Mouse (Mus musculus): ENCODE measurements around the gene Catsperg1. TPM values are rescaled to one million over a fixed set of nuclear protein-coding genes. Genes with fewer than 3 reads are reported as not detected.

Gene Catsperg1
- polyA plus RNA-seq (2014; fragmentation: Illumina TruSeq; extraction: RNeasy Lipid Tissue Mini Kit (QIAGEN cat#74804); ENCODE audit: low read depth, low replicate concordance): not detected

DNA sequence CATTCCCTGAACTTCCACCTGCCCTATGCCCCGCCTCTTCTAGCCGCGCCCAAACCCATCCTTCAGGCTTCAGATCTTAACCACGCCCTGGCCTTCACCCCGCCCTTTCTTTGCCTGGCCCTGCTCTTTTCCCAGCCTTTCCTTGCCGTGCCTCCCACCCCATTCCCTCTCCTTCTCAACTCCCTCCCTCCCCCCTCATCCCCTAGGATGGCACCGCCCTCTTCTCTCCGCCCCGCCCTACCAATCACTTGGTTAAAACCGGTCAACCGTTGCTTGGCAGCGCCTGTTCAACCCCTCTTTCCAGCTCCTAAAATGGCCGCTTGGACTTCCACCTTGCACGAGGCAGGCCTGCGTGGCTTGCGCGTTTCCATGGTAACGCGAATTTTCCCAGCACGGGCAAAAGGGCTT, at the start of gene Catsperg1:
TSS of gene Catsperg1 (minus strand) at position 361 of the 408 bp plus-strand sequence.

GRCm38 (mm10) chr7:29248261-29248841, 34.5 kb upstream of the Catsperg1 start, which contains the start of gene 2200002D01Rik:
2200002D01Rik (minus strand) TSS chr7:29248466.

DNA sequence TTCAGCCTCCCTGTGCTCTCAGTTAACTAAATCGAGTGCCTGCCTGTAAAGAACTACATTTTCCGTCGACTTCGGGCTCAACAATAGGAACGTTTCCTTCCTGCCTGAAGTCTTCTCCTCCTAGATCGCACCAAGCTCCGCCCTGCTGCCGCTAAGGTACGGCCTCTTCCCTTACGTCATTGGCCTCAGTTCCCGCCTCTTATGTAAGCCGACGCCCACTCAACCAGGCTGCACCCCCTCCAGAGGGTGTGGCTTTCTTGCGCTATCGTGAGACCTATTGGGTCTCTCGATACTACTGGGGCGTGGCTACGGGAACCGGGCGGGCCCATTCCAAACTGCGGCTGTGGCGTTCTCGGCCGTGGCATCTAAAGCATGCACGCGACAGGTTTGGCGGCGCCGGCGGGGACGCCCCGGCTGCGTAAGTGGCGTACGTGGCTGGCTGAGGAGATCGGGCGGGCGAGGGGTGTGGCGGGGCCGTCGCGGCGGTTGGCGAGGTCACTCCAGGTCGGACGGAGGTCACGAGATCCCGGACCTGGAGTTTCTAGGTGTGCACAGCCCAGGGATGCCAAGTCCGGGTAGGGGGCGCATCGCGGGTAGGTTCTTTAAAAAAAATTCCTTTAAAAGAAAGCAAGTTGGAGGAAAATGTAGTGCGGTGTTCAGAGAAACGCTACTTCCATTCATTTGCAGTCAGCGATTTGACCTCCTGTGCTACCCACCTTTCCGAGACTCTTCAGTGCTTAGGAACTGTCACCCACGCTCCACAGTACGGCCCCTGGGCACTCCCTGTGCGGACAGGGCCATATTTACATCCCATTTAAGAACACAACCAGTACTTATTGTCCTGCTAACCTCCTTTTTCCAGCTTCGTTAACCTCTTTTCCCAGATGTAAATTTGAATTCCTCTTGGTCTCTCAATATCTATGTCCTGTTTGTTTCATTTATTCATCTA, 24.5 kb upstream of the Catsperg1 start, which contains the start of gene Yif1b:
TSS of gene Yif1b (plus strand) at position 311 of the 949 bp plus-strand sequence.

GRCm38 (mm10) chr7:29232247-29233013, 18.6 kb upstream of the Catsperg1 start, which contains the start of gene Kcnk6:
Kcnk6 (minus strand) TSS chr7:29232515.

DNA sequence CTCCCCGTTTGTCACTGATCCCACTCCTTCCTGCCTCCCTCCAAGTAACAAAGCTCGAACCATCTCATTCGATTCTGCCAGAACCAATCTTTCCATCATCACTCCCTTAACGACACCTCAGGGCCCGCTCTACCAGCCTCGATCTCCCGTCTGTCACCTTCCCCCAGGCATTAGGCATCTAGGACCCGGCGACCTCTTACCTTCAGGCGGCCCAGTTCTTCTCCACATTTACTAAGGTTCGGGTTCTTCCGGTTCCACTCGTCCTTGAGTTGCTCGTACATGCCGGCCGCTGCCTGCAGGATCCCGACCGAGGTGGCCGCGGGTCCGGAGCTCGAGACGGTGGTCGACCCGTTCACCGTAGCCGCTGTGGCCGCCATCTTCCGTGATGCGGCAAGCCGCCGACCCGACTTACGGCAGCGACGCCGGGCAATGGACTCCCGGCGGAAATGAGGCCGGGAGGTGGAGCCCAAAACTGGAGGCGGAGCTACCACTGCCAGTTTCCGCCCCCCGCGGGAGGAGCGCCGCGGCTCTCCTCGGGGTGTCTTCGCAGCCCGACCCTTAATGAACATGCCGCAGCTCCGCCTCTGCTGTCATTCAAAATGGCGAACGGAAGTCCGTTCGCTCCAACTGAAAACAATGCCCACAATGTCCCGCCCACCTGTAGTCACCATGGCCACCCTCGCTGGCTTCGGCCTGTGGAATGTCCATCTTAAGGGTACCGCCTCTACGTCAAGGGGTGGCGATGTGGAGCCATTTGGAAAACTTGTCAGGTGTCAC, 33.6 kb downstream of the Catsperg1 start, which contains the start of gene Psmd8:
TSS of gene Psmd8 (minus strand) at position 625 of the 777 bp plus-strand sequence.

DNA sequence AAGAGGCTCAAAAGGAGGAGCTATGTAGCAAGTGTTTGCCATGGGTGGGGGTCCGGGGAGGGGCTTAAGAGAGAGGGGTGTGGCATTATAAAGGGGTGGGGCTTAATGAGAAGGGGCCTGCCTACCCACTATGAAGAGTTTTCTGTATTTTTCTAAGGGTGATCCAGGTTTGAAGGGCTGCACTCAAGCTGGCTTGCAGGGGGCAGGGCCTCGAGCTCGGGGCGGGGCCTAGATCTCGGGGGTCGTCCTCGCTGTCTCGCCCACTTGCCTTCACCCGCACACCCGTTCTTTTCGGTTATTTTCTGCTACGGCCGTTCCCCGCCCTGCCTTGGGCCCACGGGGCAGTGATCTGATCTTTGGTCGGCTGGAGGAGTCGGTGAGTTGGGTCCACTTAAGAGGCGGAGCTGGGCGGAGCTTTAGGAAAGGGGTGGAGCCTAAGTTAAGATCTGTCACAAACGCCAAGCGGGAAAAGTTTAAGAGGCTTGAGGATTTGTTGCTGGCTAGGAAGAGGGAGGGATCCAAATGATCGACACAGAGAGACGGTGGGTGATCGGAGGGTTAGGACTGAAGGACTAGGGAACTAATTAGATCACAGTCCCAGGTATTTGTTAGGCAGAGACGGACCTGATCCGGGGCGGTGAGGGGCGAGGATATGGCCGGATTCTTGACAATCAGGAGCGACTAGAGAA, 43.6 kb downstream of the Catsperg1 start, which contains the start of the genes Ggn and Spred3:
TSS of gene Ggn (plus strand) at position 145 of the 689 bp plus-strand sequence.
TSS of gene Spred3 (minus strand) at position 346 of the 689 bp plus-strand sequence.

GRCm38 (mm10) chr7:29155838-29156782, 57.7 kb downstream of the Catsperg1 start, which contains the start of gene Fam98c:
Fam98c (minus strand) TSS chr7:29156234.

DNA sequence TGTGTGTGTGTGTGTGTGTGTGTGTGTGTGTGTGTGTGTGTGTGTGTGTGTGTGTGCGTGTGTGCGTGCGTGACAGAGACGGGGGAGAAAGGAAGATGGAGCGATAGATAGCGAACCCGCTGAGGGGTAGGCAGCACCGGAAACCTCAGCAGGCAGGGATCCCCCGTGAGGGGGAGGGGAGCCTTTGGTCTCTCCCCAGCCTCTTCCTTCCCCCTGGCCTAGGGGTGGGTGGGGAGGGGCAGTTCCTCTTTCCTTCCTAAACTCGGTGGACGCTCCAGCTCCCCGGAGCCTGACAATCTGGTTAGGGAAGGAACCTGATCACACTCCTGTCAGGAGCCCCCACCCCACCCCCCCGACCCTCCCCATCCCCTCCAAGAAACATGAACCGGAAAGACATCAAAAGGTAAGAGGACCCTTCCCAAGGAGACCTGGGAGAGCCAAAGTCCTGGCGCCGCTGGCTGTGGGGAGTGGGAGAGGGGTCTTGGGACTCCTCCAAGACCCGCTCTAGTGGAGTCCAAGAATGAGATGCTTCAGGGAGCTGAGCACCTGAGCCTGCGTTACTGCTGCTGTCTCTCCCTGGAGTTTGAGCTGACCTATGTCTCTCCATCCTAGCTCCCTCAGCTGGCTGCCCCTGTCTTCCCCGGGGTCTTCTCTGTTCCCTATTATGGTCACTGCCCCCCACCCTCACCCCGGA, 79.0 kb downstream of the Catsperg1 start, which contains the start of gene Rasgrp4:
TSS of gene Rasgrp4 (plus strand) at position 159 of the 694 bp plus-strand sequence.

Other genes with a start within 250 kb of the Catsperg1 start
- 9.8 TPM for gene Eif3k, start 232.2 kb downstream of the Catsperg1 start, polyA plus RNA-seq (2014; fragmentation: Illumina TruSeq; extraction: RNeasy Lipid Tissue Mini Kit (QIAGEN cat#74804); ENCODE audit: low read depth, low replicate concordance)
- gene Map4k1, start 232.0 kb downstream of the Catsperg1 start, polyA plus RNA-seq (2014; fragmentation: Illumina TruSeq; extraction: RNeasy Lipid Tissue Mini Kit (QIAGEN cat#74804); ENCODE audit: low read depth, low replicate concordance): not detected
- not detected for gene Ryr1, start 88.9 kb downstream of the Catsperg1 start, polyA plus RNA-seq (2014; fragmentation: Illumina TruSeq; extraction: RNeasy Lipid Tissue Mini Kit (QIAGEN cat#74804); ENCODE audit: low read depth, low replicate concordance)
- gene Rasgrp4, start 79.2 kb downstream of the Catsperg1 start, polyA plus RNA-seq (2014; fragmentation: Illumina TruSeq; extraction: RNeasy Lipid Tissue Mini Kit (QIAGEN cat#74804); ENCODE audit: low read depth, low replicate concordance): 0.11 TPM
- 2.1 TPM for gene Fam98c, start 57.8 kb downstream of the Catsperg1 start, polyA plus RNA-seq (2014; fragmentation: Illumina TruSeq; extraction: RNeasy Lipid Tissue Mini Kit (QIAGEN cat#74804); ENCODE audit: low read depth, low replicate concordance)
- gene Ggn, start 43.8 kb downstream of the Catsperg1 start, polyA plus RNA-seq (2014; fragmentation: Illumina TruSeq; extraction: RNeasy Lipid Tissue Mini Kit (QIAGEN cat#74804); ENCODE audit: low read depth, low replicate concordance): not detected
- 0.66 TPM for gene Spred3, start 43.6 kb downstream of the Catsperg1 start, polyA plus RNA-seq (2014; fragmentation: Illumina TruSeq; extraction: RNeasy Lipid Tissue Mini Kit (QIAGEN cat#74804); ENCODE audit: low read depth, low replicate concordance)
- 69.6 TPM for gene Psmd8, start 33.3 kb downstream of the Catsperg1 start, polyA plus RNA-seq (2014; fragmentation: Illumina TruSeq; extraction: RNeasy Lipid Tissue Mini Kit (QIAGEN cat#74804); ENCODE audit: low read depth, low replicate concordance)
- 1.7 TPM for gene Kcnk6, start 18.5 kb upstream of the Catsperg1 start, polyA plus RNA-seq (2014; fragmentation: Illumina TruSeq; extraction: RNeasy Lipid Tissue Mini Kit (QIAGEN cat#74804); ENCODE audit: low read depth, low replicate concordance)
- 1.0 TPM for gene Yif1b, start 24.3 kb upstream of the Catsperg1 start, polyA plus RNA-seq (2014; fragmentation: Illumina TruSeq; extraction: RNeasy Lipid Tissue Mini Kit (QIAGEN cat#74804); ENCODE audit: low read depth, low replicate concordance)
- gene 2200002D01Rik, start 34.4 kb upstream of the Catsperg1 start, polyA plus RNA-seq (2014; fragmentation: Illumina TruSeq; extraction: RNeasy Lipid Tissue Mini Kit (QIAGEN cat#74804); ENCODE audit: low read depth, low replicate concordance): 4.4 TPM
- gene Spint2, start 67.9 kb upstream of the Catsperg1 start, polyA plus RNA-seq (2014; fragmentation: Illumina TruSeq; extraction: RNeasy Lipid Tissue Mini Kit (QIAGEN cat#74804); ENCODE audit: low read depth, low replicate concordance): 13.1 TPM
- gene Ppp1r14a, start 75.3 kb upstream of the Catsperg1 start, polyA plus RNA-seq (2014; fragmentation: Illumina TruSeq; extraction: RNeasy Lipid Tissue Mini Kit (QIAGEN cat#74804); ENCODE audit: low read depth, low replicate concordance): not detected
- not detected for gene Dpf1, start 89.9 kb upstream of the Catsperg1 start, polyA plus RNA-seq (2014; fragmentation: Illumina TruSeq; extraction: RNeasy Lipid Tissue Mini Kit (QIAGEN cat#74804); ENCODE audit: low read depth, low replicate concordance)